Mouse (Mus musculus) intestine, postnatal 0 days (tissue): Measurements from ENCODE around the gene Sdsl. TPM values are rescaled to one million over a fixed set of nuclear protein-coding genes. Genes with fewer than 3 reads are reported as not detected.

Experiments
- ATAC-seq: fragments of 200-750 bp; cut with Nextera tagmentation; 2 replicates; pipeline ENCODE4 v1.8.0; 2017; ENCODE audit warnings: mild to moderate bottlenecking, moderate TSS enrichment, moderate library complexity
- H3K27ac ChIP-seq: fragments of 300-500 bp; sonication (generic); 2 replicates; pipeline ENCODE4 v1.5.1; 2014; ENCODE audit warnings: mild to moderate bottlenecking, low read depth, low read length, moderate library complexity
- H3K27me3 ChIP-seq: fragments of 300-500 bp; sonication (generic); replicated peaks from 2 replicates; pipeline ENCODE4 v1.6.1; 2014; ENCODE audit warnings: low read length, mixed read lengths; ENCODE audit not compliant: control insufficient read depth, insufficient read depth
- H3K36me3 ChIP-seq: fragments of 300-500 bp; sonication (generic); 2 replicates; pipeline ENCODE4 v1.6.1; 2014; ENCODE audit warnings: mild to moderate bottlenecking, moderate library complexity; ENCODE audit not compliant: control insufficient read depth, insufficient read depth
- H3K4me1 ChIP-seq: fragments of 300-500 bp; sonication (generic); replicated peaks from 2 replicates; pipeline ENCODE4 v1.6.1; 2014; ENCODE audit warnings: antibody characterized with exemption, low read length, mixed read lengths; ENCODE audit not compliant: control insufficient read depth, insufficient read depth
- H3K4me2 ChIP-seq: fragments of 300-500 bp; sonication (generic); replicated peaks from 2 replicates; pipeline ENCODE4 v1.6.1; 2014; ENCODE audit warnings: low read depth, mild to moderate bottlenecking, moderate library complexity
- H3K4me3 ChIP-seq: fragments of 300-500 bp; sonication (generic); 2 replicates; pipeline ENCODE4 v1.5.1; 2014; ENCODE audit warnings: low read depth, low read length
- H3K9ac ChIP-seq: fragments of 300-500 bp; sonication (generic); 2 replicates; pipeline ENCODE4 v1.6.1; 2014; ENCODE audit warnings: mild to moderate bottlenecking, low read depth, low read length
- H3K9me3 ChIP-seq: fragments of 300-500 bp; sonication (generic); 2 replicates; pipeline ENCODE4 v1.6.1; 2016; ENCODE audit warnings: mixed run types; ENCODE audit not compliant: control insufficient read depth
- CTCF ChIP-seq: sonication (generic); IDR thresholded peaks from 2 replicates; pipeline ENCODE4 v1.5.1; 2016; ENCODE audit warnings: low read depth, mild to moderate bottlenecking, control low read depth, antibody characterized with exemption, moderate library complexity
- WGBS: fragments of 180-500 bp; shearing (Covaris S2); extraction: QIAGEN DNeasy Blood & Tissue Kit; methylation state at CpG from one replicate; pipeline ENCODE4 v1.1.7; 2014; 5-methylcytosine and 5-hydroxymethylcytosine counted together
- polyA plus RNA-seq: library from polyadenylated mRNA; unstranded; fragments of >200 nt; fragmentation: Nextera tagmentation; extraction: Ambion mirVana; gene quantifications from 2 replicates; pipeline ENCODE4 v1.2.1, GENCODE M21; 2015

Sdsl gene
- polyA plus RNA-seq, 1 experiment from 2014 or later, result 21.2 TPM

- Histone ChIP-seq H3K27me3 (peaks cover 3% of the 10 kb centered on the region; the same call in 1 of the 2 replicates), H3K9me3 (no peaks in the 10 kb centered on the region), H3K4me1 (no peaks in the 10 kb centered on the region), H3K9ac (no peak within 1 kb of the TSS), H3K27ac (no peak within 1 kb of the TSS), H3K4me2 (no peak within 1 kb of the TSS), H3K4me3 (no peak within 1 kb of the TSS), H3K36me3 (no peaks in the 10 kb centered on the region)
- no peak for TF ChIP-seq CTCF
- ATAC-seq, result no peak
- WGBS, result 12% methylated on average over 13 of the region's 13 CpGs
These were observed 3.7 kb upstream of the Sdsl start, which contains the start of gene Sds for GRCm38 (mm10) chr5:120476296-120476695. Gene Sds (plus strand): TSS chr5:120476526.

- H3K36me3 ChIP-seq, result no peaks in the 10 kb centered on the region
- peaks cover 3% of the 10 kb centered on the region; the same call in 1 of the 2 replicates for H3K27me3 ChIP-seq
- no peaks in the 10 kb centered on the region for H3K4me1 ChIP-seq
- H3K9ac ChIP-seq, result no peak overlapping the region
- no peak for ATAC-seq
- 57% methylated on average over 8 of the region's 8 CpGs for WGBS
- no peak overlapping the region for H3K27ac ChIP-seq
- H3K4me2 ChIP-seq, result no peak overlapping the region
- TF ChIP-seq CTCF, result no peak
- no peak overlapping the region for H3K4me3 ChIP-seq
- no peaks in the 10 kb centered on the region for H3K9me3 ChIP-seq
These were observed 3.3 kb upstream of the Sdsl start for GRCm38 (mm10) chr5:120475861-120476260.

GRCm38 (mm10) chr5:120473361-120473760, 751 bp upstream of the Sdsl start:
- WGBS, result 87% methylated on average over 2 of the region's 2 CpGs
- Histone ChIP-seq H3K9me3 (no peaks in the 10 kb centered on the region), H3K27me3 (peaks cover 3% of the 10 kb centered on the region; the same call in 1 of the 2 replicates), H3K4me1 (no peaks in the 10 kb centered on the region), H3K36me3 (no peaks in the 10 kb centered on the region), H3K4me3 (no peak overlapping the region), H3K4me2 (no peak overlapping the region), H3K9ac (no peak overlapping the region), H3K27ac (no peak overlapping the region)
- no peak for ATAC-seq
- TF ChIP-seq CTCF, result no peak

- peak; percentile 78 for ATAC-seq
- Histone ChIP-seq H3K4me3 (no peak overlapping the region), H3K4me2 (peak overlapping the region; percentile 24; the same call in 1 of the 2 replicates), H3K36me3 (no peaks in the 10 kb centered on the region), H3K9ac (no peak overlapping the region), H3K9me3 (no peaks in the 10 kb centered on the region), H3K4me1 (no peaks in the 10 kb centered on the region), H3K27me3 (no peaks in the 10 kb centered on the region), H3K27ac (no peak overlapping the region)
- TF ChIP-seq CTCF, result no peak
- WGBS, result 25% methylated on average over 4 of the region's 4 CpGs
These were observed 1.1 kb downstream of the Sdsl start for GRCm38 (mm10) chr5:120471538-120471937.

GRCm38 (mm10) chr5:120468830-120469229, 3.8 kb downstream of the Sdsl start:
- TF ChIP-seq CTCF, result no peak
- WGBS, result 60% methylated on average over 6 of the region's 6 CpGs

GRCm38 (mm10) chr5:120468336-120468735, 4.3 kb downstream of the Sdsl start:
- no peaks in the 10 kb centered on the region for H3K36me3 ChIP-seq
- no peaks in the 10 kb centered on the region for H3K4me1 ChIP-seq
- H3K9ac ChIP-seq, result no peak overlapping the region
- TF ChIP-seq CTCF, result no peak
- no peaks in the 10 kb centered on the region for H3K9me3 ChIP-seq
- H3K27ac ChIP-seq, result no peak overlapping the region
- H3K4me2 ChIP-seq, result no peak overlapping the region
- H3K4me3 ChIP-seq, result no peak overlapping the region
- WGBS, result 48% methylated on average over 5 of the region's 5 CpGs
- no peaks in the 10 kb centered on the region for H3K27me3 ChIP-seq
- ATAC-seq, result no peak

More at GRCm38 (mm10) chr5:120468830-120469229, 3.8 kb downstream of the Sdsl start:
- H3K4me2 ChIP-seq, result no peak overlapping the region
- H3K9ac ChIP-seq, result no peak overlapping the region
- no peaks in the 10 kb centered on the region for H3K36me3 ChIP-seq
- H3K27me3 ChIP-seq, result no peaks in the 10 kb centered on the region
- H3K27ac ChIP-seq, result no peak overlapping the region
- H3K9me3 ChIP-seq, result no peaks in the 10 kb centered on the region
- H3K4me1 ChIP-seq, result no peaks in the 10 kb centered on the region
- H3K4me3 ChIP-seq, result no peak overlapping the region
- no peak for ATAC-seq

- peak; percentile 17; the same call in 1 of the 2 replicates for TF ChIP-seq CTCF
- ATAC-seq, result no peak
- Histone ChIP-seq H3K4me2 (peak overlapping the region; percentile 51), H3K27me3 (0 out of 2 replicates have a peak, but pooled peaks cover 3% of the 10 kb centered on the region), H3K27ac (no peak overlapping the region), H3K36me3 (no peaks in the 10 kb centered on the region), H3K9ac (no peak overlapping the region), H3K4me1 (no peaks in the 10 kb centered on the region), H3K9me3 (no peaks in the 10 kb centered on the region), H3K4me3 (peak overlapping the region; percentile 21)
- 9% methylated on average over 4 of the region's 4 CpGs for WGBS
These were observed 5.6 kb downstream of the Sdsl start for GRCm38 (mm10) chr5:120467026-120467425.
